Mouse (Mus musculus): ENCODE measurements at regions not wholly inside any gene's neighbourhood (a gene's known extent, or its start where the extent isn't known, plus 50 kb on each side); places are given as distances from the start of the nearest gene placed in this dataset.

DNA sequence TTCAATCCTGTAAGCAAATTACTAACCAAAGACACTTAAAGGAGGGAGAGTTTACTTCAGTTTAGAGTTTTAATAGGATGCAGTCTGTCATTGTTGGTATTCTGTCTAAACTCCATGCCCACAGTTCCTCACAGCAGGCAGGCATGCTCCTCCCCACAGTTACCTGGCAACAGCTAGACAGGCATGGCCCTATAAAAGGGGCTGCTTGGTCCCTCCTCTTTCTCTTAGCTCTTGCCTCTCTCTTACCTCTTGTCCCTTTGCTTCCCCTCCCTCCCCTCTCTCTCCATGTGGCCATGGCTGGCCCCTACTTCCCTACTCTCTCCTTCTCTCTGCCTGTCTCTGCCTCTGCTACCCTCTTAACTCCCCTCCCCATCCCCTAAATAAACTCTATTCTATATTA, 830.7 kb downstream of the D3Ertd751e start:
- ATAC-seq (replicated peaks in 1 of 2; ENCODE audit: insufficient read depth in 1 of 2, low FRiP score in 2 of 2, low TSS enrichment in 1 of 2, low read depth in 1 of 2, poor library complexity in 2 of 2, severe bottlenecking in 2 of 2), result no peak

- ATAC-seq (replicated peaks in 1 of 2; ENCODE audit: insufficient read depth in 1 of 2, low FRiP score in 2 of 2, low TSS enrichment in 1 of 2, low read depth in 1 of 2, poor library complexity in 2 of 2, severe bottlenecking in 2 of 2), result no peak
These were observed 839.9 kb downstream of the D3Ertd751e start for GRCm38 (mm10) chr3:42582311-42582710.

DNA sequence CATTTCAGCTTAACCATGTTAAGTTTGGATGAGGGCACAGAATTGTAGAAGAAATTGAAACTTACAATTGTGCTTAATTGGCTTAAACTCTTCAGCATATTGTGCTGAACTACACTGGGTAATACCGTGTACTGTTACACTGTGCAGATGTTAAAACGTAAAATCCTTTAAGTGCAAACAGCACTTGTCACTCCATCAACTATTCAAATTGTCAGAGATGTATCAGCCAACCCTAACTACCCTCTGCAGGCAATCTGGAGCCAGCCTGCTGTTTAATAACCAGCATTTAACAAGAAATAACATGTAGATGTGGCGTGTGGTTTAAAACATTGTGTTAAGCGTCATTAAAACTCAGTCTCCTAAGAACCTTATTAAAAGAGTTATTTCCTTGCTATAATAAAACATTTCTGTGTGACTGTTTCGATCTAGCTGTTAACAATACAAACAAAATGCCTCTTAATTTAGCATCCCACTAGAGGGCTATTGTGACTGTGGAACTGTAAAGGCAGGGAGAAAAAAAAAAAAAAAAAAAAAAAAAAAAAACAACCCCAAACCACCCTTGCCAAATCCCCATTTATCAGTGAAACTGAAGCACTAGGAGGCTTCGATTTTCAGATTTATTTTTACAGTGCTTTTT, 845.0 kb downstream of the D3Ertd751e start:
- ATAC-seq (replicated peaks in 1 of 2; ENCODE audit: insufficient read depth in 1 of 2, low FRiP score in 2 of 2, low TSS enrichment in 1 of 2, low read depth in 1 of 2, poor library complexity in 2 of 2, severe bottlenecking in 2 of 2), result no peak

DNA sequence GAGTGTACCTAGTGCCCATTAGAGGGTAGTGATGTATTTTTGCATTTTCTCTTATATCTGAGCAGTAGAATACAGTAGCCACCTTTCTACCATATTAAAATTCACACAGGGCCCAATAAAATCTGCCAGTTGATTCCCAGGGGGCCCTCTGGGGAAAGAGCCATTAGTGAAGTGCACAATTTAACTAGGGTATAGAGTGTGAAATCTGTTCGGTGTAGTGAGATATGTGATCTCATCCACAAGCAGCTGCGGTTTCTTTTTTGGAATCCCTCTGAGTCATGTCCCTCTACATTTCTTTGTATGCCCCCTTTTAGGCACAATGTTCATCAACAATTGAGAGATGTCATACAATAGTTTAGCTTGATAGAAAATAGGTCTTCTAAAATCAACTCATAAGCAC, 847.1 kb downstream of the D3Ertd751e start:
- ATAC-seq (replicated peaks in 1 of 2; ENCODE audit: insufficient read depth in 1 of 2, low FRiP score in 2 of 2, low TSS enrichment in 1 of 2, low read depth in 1 of 2, poor library complexity in 2 of 2, severe bottlenecking in 2 of 2), result no peak

DNA sequence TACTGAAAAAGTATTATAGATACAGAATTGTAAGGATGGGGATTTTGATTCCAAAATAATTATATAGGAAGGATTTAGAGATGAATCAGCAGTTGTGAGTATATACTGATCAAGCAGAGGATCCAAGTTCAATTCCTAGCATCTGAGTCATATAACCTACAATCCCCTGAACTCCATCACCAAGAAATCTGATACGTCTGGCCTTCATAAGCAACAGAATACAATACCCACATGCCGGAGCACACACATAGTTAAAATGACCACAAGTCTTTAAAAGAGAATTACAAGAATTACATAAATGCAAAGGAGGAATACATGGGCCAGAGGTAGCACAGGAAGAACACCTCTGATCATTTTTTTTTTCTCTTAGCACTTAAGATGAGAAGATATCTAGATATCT, 847.7 kb downstream of the D3Ertd751e start:
- ATAC-seq (replicated peaks in 1 of 2; ENCODE audit: insufficient read depth in 1 of 2, low FRiP score in 2 of 2, low TSS enrichment in 1 of 2, low read depth in 1 of 2, poor library complexity in 2 of 2, severe bottlenecking in 2 of 2), result no peak

GRCm38 (mm10) chr3:42593792-42594433, 851.5 kb downstream of the D3Ertd751e start:
- ATAC-seq (replicated peaks in 1 of 2; ENCODE audit: insufficient read depth in 1 of 2, low FRiP score in 2 of 2, low TSS enrichment in 1 of 2, low read depth in 1 of 2, poor library complexity in 2 of 2, severe bottlenecking in 2 of 2), result no peak

DNA sequence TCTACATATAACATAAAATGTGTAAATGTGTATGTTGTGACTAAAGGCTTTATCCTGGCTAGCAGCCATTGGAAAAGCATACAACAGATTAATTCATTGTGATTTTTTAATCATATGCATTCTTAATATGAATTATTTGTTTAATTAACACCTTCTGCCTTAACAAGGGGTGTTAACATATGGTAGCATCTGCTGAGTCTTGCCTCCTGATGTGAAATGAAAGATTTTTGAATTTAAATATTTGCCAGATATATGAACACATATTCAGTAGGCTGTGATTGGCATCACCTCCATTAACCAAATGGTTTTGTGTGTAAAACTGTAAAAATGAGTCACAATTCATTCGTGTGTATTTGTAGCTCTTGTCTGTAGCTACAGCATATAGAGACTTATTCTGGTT, 854.3 kb downstream of the D3Ertd751e start:
- ATAC-seq (replicated peaks in 1 of 2; ENCODE audit: insufficient read depth in 1 of 2, low FRiP score in 2 of 2, low TSS enrichment in 1 of 2, low read depth in 1 of 2, poor library complexity in 2 of 2, severe bottlenecking in 2 of 2), result no peak
